Mouse (Mus musculus) urinary bladder, adult 18-20 months (tissue): ENCODE results near the gene Hdhd5.

ENCODE experiments used
- DNase-seq, 2 experiments: peaks; one replicate each; pipeline ENCODE4 v3.0.0; 2022; ENCODE audit warnings: low spot score in 2 of 2, mixed read lengths in 2 of 2

Gene Hdhd5

GRCm38 (mm10) chr6:120483211-120483626, 47.9 kb downstream of the Hdhd5 start:
- no peak for DNase-seq

GRCm38 (mm10) chr6:120482756-120483155, 48.4 kb downstream of the Hdhd5 start:
- DNase-seq: no peak

GRCm38 (mm10) chr6:120482021-120482420, 49.1 kb downstream of the Hdhd5 start:
- DNase-seq: no peak

GRCm38 (mm10) chr6:120481538-120481937, 49.6 kb downstream of the Hdhd5 start:
- DNase-seq: no peak

GRCm38 (mm10) chr6:120480361-120480760, 50.8 kb downstream of the Hdhd5 start:
- no peak for DNase-seq

- no peak for DNase-seq
These were observed 51.8 kb downstream of the Hdhd5 start for GRCm38 (mm10) chr6:120479302-120479701.

- no peak for DNase-seq
These were observed 55.8 kb downstream of the Hdhd5 start for GRCm38 (mm10) chr6:120475288-120475687.

- DNase-seq: no peak
These were observed 57.7 kb downstream of the Hdhd5 start for GRCm38 (mm10) chr6:120473427-120473826.

GRCm38 (mm10) chr6:120472455-120473140, 58.5 kb downstream of the Hdhd5 start:
- no peak for DNase-seq

- DNase-seq: no peak
These were observed 59.1 kb downstream of the Hdhd5 start for GRCm38 (mm10) chr6:120471991-120472441.

- DNase-seq: no peak
These were observed 60.5 kb downstream of the Hdhd5 start for GRCm38 (mm10) chr6:120470666-120471065.

GRCm38 (mm10) chr6:120469770-120470169, 61.3 kb downstream of the Hdhd5 start:
- no peak for DNase-seq

- no peak for DNase-seq
These were observed 61.9 kb downstream of the Hdhd5 start for GRCm38 (mm10) chr6:120469268-120469667.

- DNase-seq: no peak
These were observed 62.9 kb downstream of the Hdhd5 start for GRCm38 (mm10) chr6:120468259-120468658.

- no peak for DNase-seq
These were observed 64.3 kb downstream of the Hdhd5 start for GRCm38 (mm10) chr6:120466609-120467329.

GRCm38 (mm10) chr6:120465393-120465792, 65.7 kb downstream of the Hdhd5 start:
- no peak for DNase-seq

GRCm38 (mm10) chr6:120464406-120464939, 66.6 kb downstream of the Hdhd5 start:
- DNase-seq: no peak

- no peak for DNase-seq
These were observed 67.2 kb downstream of the Hdhd5 start for GRCm38 (mm10) chr6:120463884-120464283.

- DNase-seq: peak; percentile 82 to 88
These were observed 67.8 kb downstream of the Hdhd5 start, which contains the start of gene Il17ra for GRCm38 (mm10) chr6:120463086-120463871. Il17ra (plus strand) TSS chr6:120463247.

GRCm38 (mm10) chr6:120462251-120462650, 68.9 kb downstream of the Hdhd5 start:
- DNase-seq: no peak

- no peak for DNase-seq
These were observed 69.9 kb downstream of the Hdhd5 start for GRCm38 (mm10) chr6:120461217-120461616.
